Mouse (Mus musculus): ENCODE results near the gene Fam222b.
A peak's percentile ranks its signal among the peaks of the same experiment; 100 is the strongest.
"Not testable (repeated sequence)": the region's sequence is repeated elsewhere in the genome, so short reads cannot be mapped to it uniquely, and the experiment has no call there.

Fam222b gene

GRCm38 (mm10) chr11:78135314-78135713 is 40.9 kb downstream of the Fam222b start:
- not testable (repeated sequence) for DNase-seq (ENCODE audit: low read depth, low spot score)

- DNase-seq (ENCODE audit: low read depth, low spot score), result no peak
Observed at GRCm38 (mm10) chr11:78136132-78136531, 41.7 kb downstream of the Fam222b start.

GRCm38 (mm10) chr11:78137584-78137983 is 43.1 kb downstream of the Fam222b start:
- DNase-seq (ENCODE audit: low read depth, low spot score), result peak; percentile 34

- no peak for DNase-seq (ENCODE audit: low read depth, low spot score)
Observed at GRCm38 (mm10) chr11:78138023-78138422, 43.6 kb downstream of the Fam222b start.

DNA sequence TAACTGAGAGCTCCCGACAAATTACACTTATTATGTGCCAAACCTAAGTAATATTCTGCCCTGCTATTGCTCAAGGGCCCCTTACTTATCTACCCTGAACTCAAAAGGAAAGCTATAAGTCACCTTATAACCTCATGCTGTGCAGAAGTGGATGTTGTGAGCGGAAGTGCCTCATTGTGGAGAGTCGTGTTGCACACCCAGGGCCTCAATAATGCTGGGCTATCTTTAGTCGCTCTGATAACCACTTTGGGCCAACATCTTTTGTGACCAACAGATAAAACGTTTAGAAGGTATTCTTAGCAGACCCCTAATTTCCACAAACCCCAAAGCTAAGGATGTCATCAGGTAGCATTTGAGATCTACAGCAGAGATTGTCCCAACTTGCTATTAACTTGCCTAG is 46.2 kb downstream of the Fam222b start:
- DNase-seq (ENCODE audit: low read depth, low spot score), result no peak

- no peak for DNase-seq (ENCODE audit: low read depth, low spot score)
Observed at GRCm38 (mm10) chr11:78143520-78143919, 49.1 kb downstream of the Fam222b start.

- peak; percentile 33 for DNase-seq (ENCODE audit: low read depth, low spot score)
Observed at GRCm38 (mm10) chr11:78146168-78146567, 51.7 kb downstream of the Fam222b start.

GRCm38 (mm10) chr11:78146707-78147543 is 52.5 kb downstream of the Fam222b start:
- no peak for DNase-seq (ENCODE audit: low read depth, low spot score)

- peak; percentile 77 for DNase-seq (ENCODE audit: low read depth, low spot score)
Observed at GRCm38 (mm10) chr11:78151161-78151560, 56.7 kb downstream of the Fam222b start.

GRCm38 (mm10) chr11:78152299-78153231 is 58.1 kb downstream of the Fam222b start:
- no peak for DNase-seq (ENCODE audit: low read depth, low spot score)

DNA sequence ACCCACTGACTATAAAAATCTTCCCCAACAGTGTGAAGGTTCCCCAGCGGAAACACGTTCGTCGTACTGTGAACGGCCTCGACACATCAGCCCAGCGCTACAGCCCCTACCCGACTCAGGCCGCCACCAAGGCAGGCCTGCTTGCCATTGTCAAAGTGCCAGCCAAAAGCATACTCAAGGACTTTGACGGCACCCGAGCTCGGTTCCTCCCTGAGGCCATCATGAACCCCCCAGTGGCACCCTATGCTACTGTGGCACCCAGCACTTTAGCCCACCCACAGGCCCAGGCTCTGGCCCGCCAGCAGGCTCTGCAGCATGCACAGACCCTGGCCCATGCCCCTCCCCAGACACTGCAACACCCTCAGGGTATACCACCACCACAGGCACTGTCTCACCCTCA is 59.3 kb downstream of the Fam222b start:
- DNase-seq (ENCODE audit: low read depth, low spot score), result no peak

DNA sequence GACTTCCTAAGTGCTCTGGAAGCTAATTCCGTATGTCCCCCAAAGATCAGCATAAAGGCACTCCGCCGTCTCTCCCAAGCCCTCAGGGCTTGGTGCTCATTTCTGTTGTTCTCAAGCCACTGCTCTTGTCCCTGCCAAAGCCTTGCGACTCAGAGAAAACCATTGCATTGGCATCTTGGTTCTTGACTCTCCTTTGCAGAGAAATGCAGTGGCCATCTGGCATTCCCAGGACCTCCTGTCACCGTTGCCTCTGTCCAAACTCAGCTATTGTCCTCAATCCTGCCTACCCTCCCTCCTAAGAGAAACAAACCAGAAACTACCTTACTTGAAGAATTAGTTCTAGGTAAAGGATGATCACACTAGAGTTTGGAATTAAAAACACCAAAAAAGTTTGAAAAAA is 61.2 kb downstream of the Fam222b start:
- no peak for DNase-seq (ENCODE audit: low read depth, low spot score)

DNA sequence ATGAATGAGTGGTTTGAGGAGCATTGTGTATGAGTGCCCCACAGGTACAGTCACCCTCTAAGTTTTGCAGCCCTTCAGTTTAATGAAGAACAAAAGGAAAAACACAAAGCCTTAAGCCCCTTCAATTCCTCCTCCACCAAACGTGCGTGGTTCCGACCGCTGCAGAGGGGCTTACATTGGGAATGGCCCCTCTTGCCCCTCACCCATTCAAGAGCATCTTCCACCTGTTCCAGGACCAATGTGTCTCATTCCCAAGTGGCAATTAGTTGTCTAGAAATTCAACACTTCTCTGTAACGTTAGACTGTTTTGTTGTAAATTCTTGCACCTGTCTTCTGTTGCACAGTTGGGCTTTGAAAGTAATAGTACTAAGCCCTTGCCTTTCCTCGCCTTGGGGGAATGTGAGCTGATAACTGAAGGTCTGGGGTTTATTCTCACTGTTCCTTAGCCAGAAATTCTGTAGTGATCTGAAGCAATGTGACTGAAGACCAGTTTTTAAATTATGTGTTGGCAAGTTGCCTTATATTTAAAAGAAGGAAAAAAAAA is 61.8 kb downstream of the Fam222b start:
- DNase-seq (ENCODE audit: low read depth, low spot score), result no peak

DNA sequence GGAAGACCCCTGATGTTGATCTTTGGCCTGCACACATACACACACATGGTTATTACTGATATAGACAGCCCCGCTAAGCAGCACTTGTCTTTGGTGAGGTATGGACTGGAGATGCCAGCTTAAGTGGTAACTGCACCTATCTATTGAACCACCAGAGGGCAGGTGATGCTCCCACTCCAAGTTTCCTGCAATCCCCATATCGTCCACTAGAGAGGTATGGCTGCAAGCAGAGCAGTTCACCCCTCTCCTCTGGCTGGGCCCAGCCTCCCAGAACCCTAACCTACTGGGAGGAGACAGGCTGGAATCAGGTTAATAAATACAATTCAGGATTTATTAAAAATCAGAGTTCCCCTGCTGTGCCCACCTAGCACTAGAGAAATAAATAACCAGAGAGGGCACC is 64.6 kb downstream of the Fam222b start:
- peak; percentile 95 for DNase-seq (ENCODE audit: low read depth, low spot score)

DNA sequence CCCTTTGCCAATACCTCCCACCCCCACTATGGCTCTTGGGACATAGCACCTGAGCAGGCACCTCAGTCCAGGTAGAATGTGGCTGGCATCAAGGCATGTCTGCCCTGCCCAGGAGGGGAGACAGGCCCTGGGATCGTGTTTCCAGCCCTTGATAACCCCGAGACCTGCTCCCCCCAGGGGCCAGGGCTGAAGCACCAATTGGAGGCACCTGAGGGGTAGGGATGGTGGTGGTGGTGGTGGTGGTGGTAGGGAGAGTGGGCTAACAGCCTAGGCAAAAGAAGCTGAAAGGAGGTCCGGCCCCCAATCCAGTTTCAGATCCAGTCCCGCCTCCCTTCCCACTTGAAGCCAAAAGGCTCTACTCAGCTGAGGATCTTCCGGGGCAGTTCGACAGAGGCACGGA is 65.1 kb downstream of the Fam222b start:
- DNase-seq (ENCODE audit: low read depth, low spot score), result peak; percentile 34

DNA sequence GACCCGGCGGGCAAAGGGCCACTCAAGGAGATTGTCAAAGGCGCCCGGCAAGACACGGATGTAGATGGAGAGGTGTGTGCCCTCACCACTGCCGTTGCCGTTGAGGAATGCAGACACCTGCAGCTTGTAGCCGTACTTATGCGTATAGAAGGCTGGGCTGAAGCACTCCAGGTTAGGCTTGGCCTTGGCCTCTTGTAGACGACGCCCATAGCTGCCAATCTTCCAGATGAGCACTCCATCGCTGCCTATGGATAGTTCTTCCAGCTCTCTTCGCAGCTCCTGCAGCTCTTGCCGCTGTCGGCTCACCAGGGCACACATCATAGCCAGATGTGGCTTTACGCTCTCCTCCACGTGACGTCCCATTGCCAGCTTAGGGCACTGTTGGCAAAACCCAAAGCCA is 65.7 kb downstream of the Fam222b start:
- DNase-seq (ENCODE audit: low read depth, low spot score), result peak; percentile 31

- no peak for DNase-seq (ENCODE audit: low read depth, low spot score)
Observed at GRCm38 (mm10) chr11:78160675-78161074, 66.2 kb downstream of the Fam222b start.

- DNase-seq (ENCODE audit: low read depth, low spot score), result no peak
Observed at GRCm38 (mm10) chr11:78161169-78161568, 66.7 kb downstream of the Fam222b start.

GRCm38 (mm10) chr11:78161968-78162367 is 67.5 kb downstream of the Fam222b start:
- DNase-seq (ENCODE audit: low read depth, low spot score), result no peak

DNA sequence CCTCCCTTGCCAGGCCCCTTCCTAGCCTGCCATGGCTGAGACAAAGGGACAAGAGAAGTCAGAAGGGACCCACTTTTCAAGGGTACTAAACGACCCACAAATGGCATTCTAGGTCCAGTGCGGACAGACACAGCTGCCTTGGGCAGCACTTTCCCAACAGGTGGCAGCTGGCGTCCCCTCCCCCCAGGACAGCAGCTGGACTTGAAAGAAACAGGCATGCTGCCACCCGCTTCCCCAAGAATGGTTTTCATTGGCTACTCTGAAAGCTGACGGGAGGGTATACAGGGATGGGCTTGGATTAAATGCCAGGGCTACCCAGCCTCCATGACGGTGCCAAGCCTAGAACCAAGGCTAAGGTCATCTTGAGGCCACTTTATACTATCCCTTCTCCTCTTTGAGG is 68.0 kb downstream of the Fam222b start:
- DNase-seq (ENCODE audit: low read depth, low spot score), result no peak

- no peak for DNase-seq (ENCODE audit: low read depth, low spot score)
Observed at GRCm38 (mm10) chr11:78163045-78163444, 68.6 kb downstream of the Fam222b start.
